Mouse (Mus musculus): ENCODE results near the gene A530064D06Rik.
A peak's percentile ranks its signal among the peaks of the same experiment; 100 is the strongest.
"Not testable (repeated sequence)": the region's sequence is repeated elsewhere in the genome, so short reads cannot be mapped to it uniquely, and the experiment has no call there.

A530064D06Rik gene

DNA sequence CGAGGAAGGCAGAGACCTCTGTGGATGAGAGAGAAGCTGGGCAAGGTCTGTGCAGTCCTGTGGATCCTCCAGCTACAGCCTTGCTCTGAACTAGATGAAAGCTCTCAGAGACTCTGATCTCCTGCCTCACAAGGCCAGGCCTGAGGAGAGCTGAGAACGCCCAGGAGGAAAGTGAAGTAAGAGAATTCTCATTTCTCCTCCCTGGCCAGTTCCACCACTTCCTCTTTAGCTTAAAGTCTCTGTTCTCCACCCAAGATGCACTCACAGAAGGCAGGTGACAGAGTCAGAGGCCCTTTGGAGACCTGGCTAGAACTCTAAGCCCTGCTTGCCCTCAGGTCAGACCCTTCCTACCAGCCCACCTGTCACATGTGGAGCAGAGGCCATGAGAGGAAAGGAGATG lies at the start of gene A530064D06Rik:
Gene A530064D06Rik, minus strand, starts transcription at position 173 of the 400 bp plus-strand sequence.
- not testable (repeated sequence) for DNase-seq (ENCODE audit: low spot score)

DNA sequence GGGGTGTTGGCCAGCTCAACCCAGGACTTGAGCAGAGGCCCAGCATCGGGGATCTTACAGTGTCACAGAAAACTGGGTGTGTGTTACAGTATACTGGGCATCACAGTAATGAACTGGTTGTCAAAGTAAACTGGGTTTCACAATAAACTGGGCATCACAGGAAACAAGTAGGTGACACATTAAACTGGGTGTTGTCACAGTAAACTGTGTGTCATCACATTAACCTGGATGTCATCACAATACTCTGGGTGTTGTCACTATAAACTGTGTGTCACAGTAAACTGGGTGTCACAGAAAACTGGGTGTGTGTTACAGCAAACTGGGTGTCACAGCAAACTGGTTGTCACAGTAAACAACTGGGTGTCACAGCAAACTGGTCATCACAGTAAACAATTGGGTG lies 48.4 kb upstream of the A530064D06Rik start:
- no peak for DNase-seq (ENCODE audit: low spot score)

DNA sequence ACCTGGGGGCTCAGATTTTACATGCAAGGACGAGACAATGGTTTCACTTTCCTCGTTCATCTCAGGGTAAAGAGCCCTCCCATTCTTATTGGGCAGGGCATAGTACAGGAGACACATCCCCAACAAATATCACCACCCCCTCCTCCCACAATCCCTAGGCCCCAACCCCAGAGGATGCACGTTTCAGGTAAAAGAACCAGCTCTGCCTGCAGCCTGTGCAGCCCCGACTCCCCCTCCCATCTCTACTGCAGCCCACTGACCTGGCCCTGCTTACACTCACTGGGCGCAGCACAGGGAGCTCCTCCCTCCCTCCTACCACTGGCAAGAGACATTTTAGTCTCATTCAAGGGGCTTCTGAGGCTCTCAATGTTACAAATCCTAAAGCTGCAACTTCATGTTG lies 46.4 kb upstream of the A530064D06Rik start:
- no peak for DNase-seq (ENCODE audit: low spot score)

DNA sequence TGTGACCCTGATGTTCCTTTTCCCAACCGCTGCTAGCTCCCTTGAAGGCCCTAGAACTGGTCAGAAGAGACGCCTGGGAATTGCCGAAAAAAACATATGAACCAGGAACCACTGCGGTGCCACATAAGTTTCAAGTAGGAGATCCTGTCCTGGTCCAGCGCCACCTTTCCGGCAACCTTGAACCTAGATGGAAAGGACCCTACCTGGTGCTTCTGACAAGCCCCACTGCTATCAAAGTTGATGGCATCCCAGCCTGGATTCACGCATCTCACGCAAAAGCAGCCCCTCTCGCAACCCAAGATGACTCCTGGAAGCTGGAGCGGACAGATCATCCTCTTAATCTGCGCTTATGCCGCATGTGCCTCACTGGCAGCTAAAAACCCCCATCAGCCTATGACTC lies 45.5 kb upstream of the A530064D06Rik start:
- DNase-seq (ENCODE audit: low spot score), result no peak

GRCm38 (mm10) chr17:48203086-48203485 lies 36.0 kb upstream of the A530064D06Rik start:
- peak; percentile 2 for DNase-seq (ENCODE audit: low spot score)

GRCm38 (mm10) chr17:48192366-48192765 lies 25.3 kb upstream of the A530064D06Rik start:
- DNase-seq (ENCODE audit: low spot score), result no peak

- no peak for DNase-seq (ENCODE audit: low spot score)
Observed at GRCm38 (mm10) chr17:48185252-48185651, 18.2 kb upstream of the A530064D06Rik start.

DNA sequence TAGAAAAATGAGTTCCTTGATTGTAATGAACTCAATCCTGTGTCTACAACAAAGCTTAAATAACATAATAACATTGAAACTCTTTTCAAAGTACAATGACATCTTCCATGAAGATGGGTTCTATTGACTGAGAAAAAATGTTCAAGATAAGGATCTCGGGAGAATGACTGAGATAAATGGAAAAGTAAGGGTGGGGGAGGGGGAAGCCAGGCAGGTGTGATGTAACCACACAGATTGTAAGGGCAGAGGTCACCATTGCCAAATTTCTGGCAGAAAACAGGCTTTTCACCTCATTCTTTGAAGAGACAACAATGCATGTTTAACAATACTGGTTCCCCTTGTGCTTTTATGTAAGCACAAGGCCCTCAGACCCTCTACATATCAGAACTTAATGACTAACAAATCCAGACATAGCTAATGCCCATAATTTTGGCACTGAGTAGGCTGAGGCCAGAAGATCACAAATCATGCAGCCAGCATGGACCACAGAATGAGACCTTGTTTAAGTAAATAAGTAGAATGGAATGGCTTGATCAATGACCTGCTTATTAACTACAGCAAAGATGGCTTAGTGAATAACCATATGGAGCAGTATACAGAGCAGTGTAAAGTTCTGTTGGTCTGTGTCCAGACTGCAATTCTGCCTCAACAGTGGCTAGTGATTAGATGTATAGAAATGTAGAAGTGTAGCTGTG lies 9.5 kb downstream of the A530064D06Rik start:
- no peak for DNase-seq (ENCODE audit: low spot score)

GRCm38 (mm10) chr17:48146120-48146519 lies 21.0 kb downstream of the A530064D06Rik start, which contains the start of gene 9830107B12Rik:
Gene 9830107B12Rik (minus strand): TSS chr17:48146268.
- no peak for DNase-seq (ENCODE audit: low spot score)

DNA sequence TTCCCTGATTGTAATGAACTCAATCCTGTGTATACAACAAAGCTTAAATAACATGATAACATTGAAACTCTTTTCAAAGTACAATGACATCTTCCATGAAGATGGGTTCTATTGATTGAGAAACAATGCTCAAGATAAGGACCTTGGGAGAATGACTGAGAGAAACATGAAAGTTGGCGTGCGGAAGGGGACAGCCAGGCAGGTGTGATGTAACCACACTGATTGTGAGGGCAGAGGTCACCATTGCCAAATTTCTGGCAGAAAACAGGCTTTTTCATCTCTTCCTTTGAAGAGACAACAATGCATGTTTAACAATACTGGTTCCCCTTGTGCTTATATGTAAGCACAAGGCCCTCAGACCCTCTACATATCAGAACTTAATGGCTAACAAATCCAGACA lies 34.3 kb downstream of the A530064D06Rik start:
- no peak for DNase-seq (ENCODE audit: low spot score)

- DNase-seq (ENCODE audit: low spot score), result no peak
Observed at GRCm38 (mm10) chr17:48120456-48120855, 46.6 kb downstream of the A530064D06Rik start.

DNA sequence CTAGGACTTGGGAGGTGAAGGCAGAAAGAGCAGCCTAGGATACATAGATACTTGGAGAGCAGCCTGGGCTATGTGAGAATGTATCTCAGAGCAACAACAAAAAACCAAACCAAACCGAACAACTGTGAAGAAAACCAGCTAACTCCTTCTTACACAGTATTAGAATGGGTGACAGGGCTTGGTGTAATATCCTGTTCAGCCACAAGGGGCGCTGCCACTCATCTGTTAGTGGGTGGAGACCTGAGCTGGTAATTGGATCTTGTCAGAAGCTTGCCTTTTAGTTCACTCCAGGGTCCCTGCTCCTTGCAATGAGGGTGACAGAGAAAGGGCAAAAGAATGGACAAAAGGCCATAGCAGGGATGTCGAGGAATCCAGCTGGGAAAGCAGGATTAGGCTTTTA lies 47.4 kb downstream of the A530064D06Rik start:
- peak; percentile 77 for DNase-seq (ENCODE audit: low spot score)

DNA sequence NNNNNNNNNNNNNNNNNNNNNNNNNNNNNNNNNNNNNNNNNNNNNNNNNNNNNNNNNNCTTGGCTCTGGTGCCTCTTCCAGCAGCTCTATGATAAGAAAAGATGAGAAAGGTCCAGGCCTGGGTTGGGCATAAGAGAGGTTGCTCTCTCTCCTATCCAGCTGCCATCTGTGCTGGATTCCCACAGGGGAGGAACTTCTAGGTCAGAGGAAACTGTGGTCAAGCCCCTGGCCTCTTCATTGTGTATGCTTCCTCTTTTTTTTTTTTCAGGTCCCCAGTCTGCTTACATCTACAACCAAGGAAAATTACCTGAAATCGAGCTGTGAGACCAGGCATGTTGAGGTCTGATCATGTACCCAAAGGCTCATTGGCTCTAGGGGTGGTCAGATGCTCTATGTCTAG lies 48.5 kb downstream of the A530064D06Rik start:
- DNase-seq (ENCODE audit: low spot score), result no peak

GRCm38 (mm10) chr17:48110547-48111287 lies 56.4 kb downstream of the A530064D06Rik start:
- DNase-seq (ENCODE audit: low spot score), result no peak

- no peak for DNase-seq (ENCODE audit: low spot score)
Observed at GRCm38 (mm10) chr17:48108520-48108919, 58.6 kb downstream of the A530064D06Rik start.

GRCm38 (mm10) chr17:48107862-48108261 lies 59.2 kb downstream of the A530064D06Rik start:
- no peak for DNase-seq (ENCODE audit: low spot score)

DNA sequence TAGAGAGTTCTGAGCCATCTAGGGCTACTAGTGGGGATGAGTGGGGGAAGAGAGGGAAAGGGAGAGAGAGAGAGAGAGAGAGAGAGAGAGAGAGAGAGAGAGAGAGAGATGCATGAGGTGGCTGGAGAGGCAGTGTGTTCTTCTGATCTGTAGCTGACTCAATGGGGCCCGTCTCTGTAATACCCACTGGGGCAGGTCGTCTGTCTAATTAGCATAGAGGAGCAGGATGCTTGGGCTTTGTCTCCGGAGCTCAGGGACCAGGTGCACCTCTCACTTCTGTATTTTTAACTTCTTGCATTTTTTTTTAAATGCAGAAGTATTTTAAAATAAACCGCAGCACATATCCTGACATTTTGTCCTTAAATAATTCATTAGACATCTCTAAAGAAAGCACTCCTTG lies 59.7 kb downstream of the A530064D06Rik start:
- no peak for DNase-seq (ENCODE audit: low spot score)

DNA sequence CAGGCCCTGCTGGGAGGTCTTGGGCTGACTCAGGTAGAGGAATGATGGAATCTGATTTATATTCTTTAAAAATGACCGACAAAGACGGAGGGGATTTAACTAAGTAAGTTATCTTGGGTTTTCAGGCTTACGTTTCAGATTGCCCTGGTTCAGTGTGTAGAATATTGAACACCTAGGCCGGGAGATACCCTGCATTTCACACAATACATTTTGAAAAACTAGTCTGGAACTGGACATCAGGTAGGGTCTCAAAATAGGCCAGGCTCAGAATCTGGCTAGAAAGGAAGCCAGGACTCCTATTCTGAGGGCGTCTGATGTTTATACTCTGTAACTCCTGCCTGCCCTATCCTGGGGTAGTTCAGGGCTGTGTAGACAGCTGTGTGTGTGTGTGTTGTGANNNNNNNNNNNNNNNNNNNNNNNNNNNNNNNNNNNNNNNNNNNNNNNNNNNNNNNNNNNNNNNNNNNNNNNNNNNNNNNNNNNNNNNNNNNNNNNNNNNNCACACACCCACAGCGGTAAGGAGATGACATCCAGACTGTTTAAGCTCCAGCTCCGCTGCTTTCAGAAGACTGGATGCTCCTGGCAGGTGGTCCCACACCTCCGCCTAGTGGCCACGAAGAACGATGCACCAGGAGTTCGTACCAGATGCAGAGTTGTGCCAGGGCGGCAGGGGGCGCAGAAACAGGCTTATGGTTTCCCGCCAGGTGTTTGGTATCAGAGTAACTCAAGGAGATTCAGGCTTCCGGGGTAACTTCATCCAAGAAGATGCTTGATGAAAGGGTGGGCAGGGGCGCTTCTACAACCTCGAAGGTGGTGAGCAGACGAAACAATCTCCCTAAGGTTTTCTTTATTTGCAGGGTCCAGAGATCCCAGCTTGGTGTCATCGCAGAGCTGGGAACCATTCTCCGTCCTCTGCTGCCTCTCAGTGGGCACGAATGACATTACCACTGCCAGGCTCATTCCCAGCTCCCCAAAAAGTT lies 66.3 kb downstream of the A530064D06Rik start:
- peak; percentile 80 for DNase-seq (ENCODE audit: low spot score)

GRCm38 (mm10) chr17:48099312-48099711 lies 67.8 kb downstream of the A530064D06Rik start:
- DNase-seq (ENCODE audit: low spot score), result no peak

Data from testis, postnatal 14 days (tissue).